Mouse (Mus musculus) testis, adult 2 months (tissue): ENCODE data around the gene Henmt1.

Experiments
- CTCF ChIP-seq: fragments of 200-500 bp; IDR thresholded peaks from 2 replicates; pipeline ENCODE4 v1.5.1; 2012; ENCODE audit warnings: low read depth, mild to moderate bottlenecking, inconsistent platforms, low read length, moderate library complexity; ENCODE audit not compliant: control insufficient read depth, insufficient read depth, insufficient replicate concordance
- POLR2A ChIP-seq: fragments of 200-500 bp; IDR thresholded peaks from 2 replicates; pipeline ENCODE4 v1.6.1; 2012; ENCODE audit warnings: low read depth, mild to moderate bottlenecking, inconsistent platforms, low read length, moderate library complexity; ENCODE audit not compliant: control insufficient read depth

GRCm38 (mm10) chr3:109005777-109006176 lies 66.1 kb downstream of the Henmt1 start:
- TF ChIP-seq POLR2A (no peak), CTCF (no peak)
